In genomic region chr11:97438868-97439267, GRCm38 (mm10) we compare ENCODE assay signal across 8 mouse cellular contexts. TPM values are rescaled to one million over a fixed set of nuclear protein-coding genes. Genes with fewer than 3 reads are reported as not detected.
A peak's percentile ranks its signal among the peaks of the same experiment; 100 is the strongest.
DNase-seq lines count a peak whose midpoint lies in the region; ATAC-seq and TF ChIP-seq lines count a peak whose summit lies in the region.

No protein-coding gene starts in this region.

- TF ChIP-seq EP300 in lung, postnatal 0 days (IDR thresholded peaks at IDR 0.05), result peak; percentile 6; the same call in 1 of the 2 replicates

- H3K4me2 ChIP-seq in lung, postnatal 0 days (replicated peaks; ENCODE audit: low read depth, low read length), result peak overlapping the region; percentile 94; the same call in 1 of the 2 replicates

- peak; percentile 7 for ATAC-seq in lung, postnatal 0 days
- ATAC-seq in granulocyte monocyte progenitor cell, adult 5-6 weeks (replicated peaks; ENCODE audit: poor library complexity, severe bottlenecking), result no peak

- no peaks in the 10 kb centered on the region for H3K9me3 ChIP-seq in lung, postnatal 0 days (ENCODE audit: low read length)

- peaks cover 61% of the 10 kb centered on the region for H3K4me1 ChIP-seq in lung, postnatal 0 days (ENCODE audit: insufficient read depth, low read depth, low read length)

- no peak for TF ChIP-seq CTCF in gastrocnemius, adult 2 months (IDR thresholded peaks at IDR 0.05)
- TF ChIP-seq CTCF in lung, postnatal 0 days (IDR thresholded peaks at IDR 0.05), result no peak; the same call in 1 of the 2 replicates

- H3K27me3 ChIP-seq in lung, postnatal 0 days (replicated peaks; ENCODE audit: insufficient read depth, low read length), result no peaks in the 10 kb centered on the region

- H3K4me3 ChIP-seq in gastrocnemius, adult 2 months, result peak overlapping the region; percentile 35
- H3K4me3 ChIP-seq in lung, postnatal 0 days (ENCODE audit: low read depth, low read length), result no peak overlapping the region

- WGBS in lung, postnatal 0 days, result 44% methylated on average over 9 of the region's 9 CpGs

- intact Hi-C loops in gastrocnemius, adult 2 months (cut with DNase I), result no loop called here

- peak overlapping the region; percentile 94 for H3K27ac ChIP-seq in gastrocnemius, adult 2 months
- H3K27ac ChIP-seq in lung, postnatal 0 days (ENCODE audit: low read length), result peak overlapping the region; percentile 94

- H3K9ac ChIP-seq in lung, postnatal 0 days (replicated peaks; ENCODE audit: low read depth), result no peak overlapping the region

- DNase-seq in gastrocnemius, adult 2 months, result peak; percentile 50
- DNase-seq in gastrocnemius, postnatal 4 days (ENCODE audit: low spot score in 2 of 2), result no peak
- peak; percentile 60 to 83 for DNase-seq in heart, adult 18-20 months
- peak; percentile 41 to 59 for DNase-seq in kidney, adult 8-10 months
- peak; percentile 68 for DNase-seq in lung, postnatal 0 days (ENCODE audit: low spot score)
- no peak for DNase-seq in urinary bladder, postnatal 10 days (ENCODE audit: low spot score)
- DNase-seq in ovary, postnatal 14 days (ENCODE audit: low spot score), result no peak

- H3K36me3 ChIP-seq in lung, postnatal 0 days (ENCODE audit: insufficient read depth, low read length), result no peaks in the 10 kb centered on the region

RNA-seq across cellular contexts. Expression of gene Arhgap23, which starts 23.5 kb away (rescaled TPM):
- total RNA-seq in gastrocnemius, adult 2 months (2021), result 1 to 10 TPM; 5.9 to 7.5 TPM
- 10 to 100 TPM; 29.9 to 30.9 TPM for total RNA-seq in gastrocnemius, postnatal 4 days (2021)
- total RNA-seq in heart, adult 18-20 months (2021), result 10 to 100 TPM; 12.5 to 13.5 TPM
- 7.0 and 8.4 TPM in 2 replicates for polyA plus RNA-seq in lung, postnatal 0 days (2015; fragmentation: Nextera tagmentation; extraction: Ambion mirVana)
- 9.7 and 13.0 TPM in 2 replicates for total RNA-seq in granulocyte monocyte progenitor cell, adult 5-6 weeks (2014; fragmentation: Nextera tagmentation)
- total RNA-seq in granulocyte monocyte progenitor cell, adult 5-6 weeks (2017), result 3.4 and 4.0 TPM in 2 replicates

Comparison
In these comparisons a context has a peak if more than half of its experiments do, and no peak if none do; other contexts are left out.
1. DNase-seq: peak in gastrocnemius, adult 2 months (single experiment), heart, adult 18-20 months (2 of 2), kidney, adult 8-10 months (2 of 2) and lung, postnatal 0 days (single experiment); none in gastrocnemius, postnatal 4 days (0 of 2), urinary bladder, postnatal 10 days (single experiment) and ovary, postnatal 14 days (single experiment).